Mouse (Mus musculus) heart, postnatal 10 days (tissue): ENCODE data around the gene Gcsam. TPM values are rescaled to one million over a fixed set of nuclear protein-coding genes. Genes with fewer than 3 reads are reported as not detected.

Source experiments
- DNase-seq, 2 experiments: peaks; one replicate each; pipeline ENCODE4 v3.0.0; 2021
- intact Hi-C: fragments of 180-260 bp; cut with DNase I; formaldehyde crosslinking; loops from one replicate; pipeline ENCODE4 v1.15.1; 2025
- total RNA-seq, 2 experiments: library from RNA; stranded (reverse); gene quantifications; 2 replicates each; pipeline ENCODE4 v1.2.3; 2021

Gene Gcsam
- total RNA-seq, 2 experiments from 2014 or later = 0.10 to 0.14 TPM

GRCm38 (mm10) chr16:45643944-45644343 lies 33.8 kb downstream of the Gcsam start:
- intact Hi-C loops = no loop called here
- no peak for DNase-seq

GRCm38 (mm10) chr16:45644380-45644779 lies 34.2 kb downstream of the Gcsam start:
- intact Hi-C loops = no loop called here
- DNase-seq = peak; percentile 14 to 27

GRCm38 (mm10) chr16:45651497-45651896 lies 41.3 kb downstream of the Gcsam start:
- intact Hi-C loops = no loop called here
- no peak for DNase-seq

GRCm38 (mm10) chr16:45653009-45653933 lies 43.1 kb downstream of the Gcsam start:
- no peak for DNase-seq
- intact Hi-C loops = no loop called here

GRCm38 (mm10) chr16:45653934-45654332 lies 43.8 kb downstream of the Gcsam start, which contains the start of gene BC016579:
Gene BC016579 (minus strand): TSS chr16:45654068.
- no peak for DNase-seq
- intact Hi-C loops = no loop called here

- DNase-seq = no peak
- intact Hi-C loops = no loop called here
These were observed 44.3 kb downstream of the Gcsam start for GRCm38 (mm10) chr16:45654465-45654864.

GRCm38 (mm10) chr16:45657574-45658159 lies 47.5 kb downstream of the Gcsam start:
- DNase-seq = no peak
- intact Hi-C loops = no loop called here

- no peak for DNase-seq
- intact Hi-C loops = no loop called here
These were observed 48.1 kb downstream of the Gcsam start for GRCm38 (mm10) chr16:45658248-45658647.

- intact Hi-C loops = no loop called here
- no peak for DNase-seq
These were observed 49.4 kb downstream of the Gcsam start for GRCm38 (mm10) chr16:45659596-45659995.

- no peak for DNase-seq
- intact Hi-C loops = no loop called here
These were observed 52.2 kb downstream of the Gcsam start for GRCm38 (mm10) chr16:45662381-45662780.

- peak in 1 of 2 experiments; percentile 9 for DNase-seq
- intact Hi-C loops = no loop called here
These were observed 56.0 kb downstream of the Gcsam start for GRCm38 (mm10) chr16:45666136-45666535.

GRCm38 (mm10) chr16:45668178-45668577 lies 58.0 kb downstream of the Gcsam start:
- DNase-seq = no peak
- intact Hi-C loops = no loop called here

GRCm38 (mm10) chr16:45670005-45670404 lies 59.8 kb downstream of the Gcsam start:
- intact Hi-C loops = no loop called here
- DNase-seq = no peak

Other genes with a start within 250 kb of the Gcsam start
- 10 to 100 TPM; 83.8 to 94.1 TPM for gene Cd200, start 201.3 kb upstream of the Gcsam start, total RNA-seq
- not detected for gene Gm609, start 117.4 kb upstream of the Gcsam start, total RNA-seq
- not detected for gene Gm17783, start 78.3 kb upstream of the Gcsam start, total RNA-seq
- not detected for gene Slc9c1, start 75.1 kb upstream of the Gcsam start, total RNA-seq
- not detected for gene BC016579, start 43.7 kb downstream of the Gcsam start, total RNA-seq
- not detected for gene Tmprss7, start 83.3 kb downstream of the Gcsam start, total RNA-seq
- gene Tagln3, start 114.2 kb downstream of the Gcsam start, total RNA-seq = under 1 TPM; 0.20 to 0.22 TPM
- gene Abhd10, start 132.6 kb downstream of the Gcsam start, total RNA-seq = 10 to 100 TPM; 19.2 TPM